Mouse (Mus musculus) 3134 (cell line): ENCODE results near the gene Dalrd3.

Experiments
- DNase-seq: peaks from one replicate; pipeline ENCODE4 v3.0.0-alpha.2; 2011; ENCODE audit warnings: low spot score; ENCODE audit not compliant: insufficient read length; ENCODE audit errors: extremely low read depth

Gene Dalrd3

DNA sequence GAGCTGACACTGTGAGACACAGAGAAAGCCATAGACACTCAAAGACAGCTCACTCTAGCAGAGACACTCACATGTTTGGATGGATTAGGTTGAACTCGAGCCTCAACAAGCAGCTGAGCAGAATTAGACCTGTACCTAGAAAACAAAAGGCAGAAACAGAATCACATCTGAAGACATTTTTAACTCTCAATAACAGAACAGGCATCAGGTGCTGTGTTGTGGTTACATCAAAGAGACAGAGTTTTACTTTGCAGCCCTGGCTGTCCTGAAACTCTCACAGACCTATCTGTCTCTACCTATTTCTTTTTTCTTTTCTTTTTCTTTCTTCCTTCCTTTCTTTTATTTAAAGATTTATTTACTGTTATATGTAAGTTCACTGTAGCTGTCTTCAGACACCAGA, 47.6 kb downstream of the Dalrd3 start:
- no peak for DNase-seq
